Mouse (Mus musculus): ENCODE measurements around the gene Cdkal1. TPM values are rescaled to one million over a fixed set of nuclear protein-coding genes. Genes with fewer than 3 reads are reported as not detected.

The Cdkal1 gene
- polyA plus RNA-seq, 1 experiment from 2014 or later, result 8.7 TPM

DNA sequence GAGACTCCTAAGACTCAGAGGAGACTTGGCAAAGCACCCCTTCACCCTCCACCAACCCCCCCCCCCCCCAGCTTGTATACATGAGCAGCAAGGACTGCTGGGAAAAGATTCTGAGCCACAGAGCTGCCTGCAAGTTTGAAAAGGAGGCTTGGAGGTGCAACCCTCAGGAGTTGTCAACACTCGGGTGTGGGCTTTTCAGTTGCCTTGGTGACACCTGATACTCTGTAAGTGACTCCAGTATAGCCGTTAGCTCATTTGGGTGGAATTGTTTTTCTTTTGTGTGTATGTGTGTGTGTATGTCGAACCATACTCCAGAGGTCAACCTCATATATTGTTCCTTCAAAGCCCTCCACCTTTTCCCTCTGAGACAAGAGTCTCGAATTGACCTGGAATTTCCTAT is 669.9 kb downstream of the Cdkal1 start:
- no peak overlapping the region for H3K4me3 ChIP-seq (ENCODE audit: low read depth, low read length)
- 61% methylated on average over 4 of the region's 4 CpGs for WGBS (ENCODE audit: insufficient replicate concordance)
- no peak overlapping the region for H3K9ac ChIP-seq (replicated peaks)
- H3K9me3 ChIP-seq (ENCODE audit: low read length), result no peaks in the 10 kb centered on the region
- no peaks in the 10 kb centered on the region for H3K36me3 ChIP-seq (replicated peaks; ENCODE audit: insufficient read depth, low read length)
- H3K27ac ChIP-seq (ENCODE audit: low read depth), result no peak overlapping the region
- H3K4me1 ChIP-seq (ENCODE audit: insufficient read depth), result no peaks in the 10 kb centered on the region
- H3K4me2 ChIP-seq (ENCODE audit: low read depth, low read length), result no peak overlapping the region
- H3K27me3 ChIP-seq (ENCODE audit: insufficient read depth, low read length), result no peaks in the 10 kb centered on the region
- DNase-seq, result no peak
- ATAC-seq, result no peak
- TF ChIP-seq EP300 (IDR thresholded peaks at IDR 0.05; ENCODE audit: low read depth), result no peak
- no peak for TF ChIP-seq CTCF (IDR thresholded peaks at IDR 0.05; ENCODE audit: low read depth)

DNA sequence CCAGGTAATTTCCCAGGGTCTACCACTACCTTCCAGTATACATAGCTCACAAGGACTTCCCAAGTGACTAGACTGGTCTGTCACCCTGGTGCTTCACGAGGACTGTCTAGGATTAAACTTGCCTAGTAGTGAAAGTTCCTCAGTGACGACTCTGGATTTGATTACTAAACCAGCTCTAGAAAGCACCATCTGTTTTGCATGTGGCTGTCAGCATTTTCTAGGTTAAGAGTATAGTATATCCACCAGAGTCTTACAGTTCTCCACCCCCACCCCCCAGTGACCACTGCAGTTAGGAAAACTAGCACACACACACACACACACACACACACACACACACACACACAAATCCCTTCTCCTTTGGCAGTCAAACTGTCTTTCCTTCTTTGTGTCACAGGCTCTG is 670.9 kb downstream of the Cdkal1 start:
- no peak for TF ChIP-seq EP300 (IDR thresholded peaks at IDR 0.05; ENCODE audit: low read depth)
- TF ChIP-seq CTCF (IDR thresholded peaks at IDR 0.05; ENCODE audit: low read depth), result no peak
- WGBS (ENCODE audit: insufficient replicate concordance), result 67% methylated on average over 2 of the region's 2 CpGs
- Histone ChIP-seq H3K27ac (ENCODE audit: low read depth) (no peak overlapping the region), H3K9ac (replicated peaks) (no peak overlapping the region), H3K4me2 (ENCODE audit: low read depth, low read length) (no peak overlapping the region), H3K4me3 (ENCODE audit: low read depth, low read length) (no peak overlapping the region), H3K36me3 (replicated peaks; ENCODE audit: insufficient read depth, low read length) (no peaks in the 10 kb centered on the region), H3K4me1 (ENCODE audit: insufficient read depth) (no peaks in the 10 kb centered on the region), H3K27me3 (ENCODE audit: insufficient read depth, low read length) (no peaks in the 10 kb centered on the region), H3K9me3 (ENCODE audit: low read length) (no peaks in the 10 kb centered on the region)
- no peak for ATAC-seq
- no peak for DNase-seq

DNA sequence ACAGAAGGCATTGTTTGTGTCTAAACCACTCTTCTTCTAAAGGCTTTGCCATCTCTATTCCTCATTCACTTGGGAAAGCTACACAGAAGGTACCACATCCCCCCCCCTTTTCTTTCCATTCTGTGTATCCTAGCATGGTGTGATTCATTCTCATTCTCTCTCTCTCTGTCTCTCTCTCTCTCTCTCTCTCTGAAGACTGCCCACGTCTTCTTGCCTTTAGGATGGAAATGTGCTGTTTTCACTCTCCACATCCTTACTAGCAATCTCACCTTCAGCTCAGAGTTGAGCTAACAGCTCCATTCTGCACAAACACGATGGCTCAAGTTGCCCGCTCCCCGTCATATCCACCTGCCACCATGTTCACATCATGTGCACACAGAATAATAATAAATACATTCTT is 675.6 kb downstream of the Cdkal1 start:
- no peak overlapping the region for H3K27ac ChIP-seq (ENCODE audit: low read depth)
- ATAC-seq (no peak), DNase-seq (no peak)
- no peak overlapping the region for H3K4me2 ChIP-seq (ENCODE audit: low read depth, low read length)
- WGBS (ENCODE audit: insufficient replicate concordance), result 81% methylated on average over 4 of the region's 4 CpGs
- H3K36me3 ChIP-seq (replicated peaks; ENCODE audit: insufficient read depth, low read length), result no peaks in the 10 kb centered on the region
- H3K9me3 ChIP-seq (ENCODE audit: low read length), result no peaks in the 10 kb centered on the region
- TF ChIP-seq CTCF (IDR thresholded peaks at IDR 0.05; ENCODE audit: low read depth) (no peak), EP300 (IDR thresholded peaks at IDR 0.05; ENCODE audit: low read depth) (no peak)
- no peak overlapping the region for H3K9ac ChIP-seq (replicated peaks)
- H3K4me3 ChIP-seq (ENCODE audit: low read depth, low read length), result no peak overlapping the region
- H3K27me3 ChIP-seq (ENCODE audit: insufficient read depth, low read length), result no peaks in the 10 kb centered on the region
- H3K4me1 ChIP-seq (ENCODE audit: insufficient read depth), result no peaks in the 10 kb centered on the region

DNA sequence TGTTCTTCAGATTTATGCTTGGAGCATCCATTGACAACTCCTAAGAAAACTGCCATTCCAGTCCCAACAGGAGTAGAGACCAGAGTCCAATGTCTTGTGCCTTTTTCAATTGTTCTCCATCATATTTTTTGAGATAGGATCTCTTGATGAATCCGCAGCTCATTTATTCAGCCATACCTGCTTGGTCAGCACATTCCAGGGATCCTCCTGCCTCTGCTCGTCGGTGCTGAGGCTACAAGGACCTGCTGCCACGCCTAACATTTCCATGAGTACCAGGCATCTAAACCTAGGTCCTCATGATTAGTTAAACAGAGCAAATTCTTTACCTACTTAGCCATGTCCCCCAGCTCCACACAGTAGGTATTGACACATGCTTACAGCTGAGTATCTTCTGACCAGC is 676.2 kb downstream of the Cdkal1 start:
- 77% methylated on average over 4 of the region's 4 CpGs for WGBS (ENCODE audit: insufficient replicate concordance)
- H3K27me3 ChIP-seq (ENCODE audit: insufficient read depth, low read length), result no peaks in the 10 kb centered on the region
- no peak overlapping the region for H3K4me3 ChIP-seq (ENCODE audit: low read depth, low read length)
- H3K4me2 ChIP-seq (ENCODE audit: low read depth, low read length), result no peak overlapping the region
- H3K9me3 ChIP-seq (ENCODE audit: low read length), result no peaks in the 10 kb centered on the region
- no peak overlapping the region for H3K27ac ChIP-seq (ENCODE audit: low read depth)
- no peak overlapping the region for H3K9ac ChIP-seq (replicated peaks)
- no peaks in the 10 kb centered on the region for H3K36me3 ChIP-seq (replicated peaks; ENCODE audit: insufficient read depth, low read length)
- H3K4me1 ChIP-seq (ENCODE audit: insufficient read depth), result no peaks in the 10 kb centered on the region
- no peak for DNase-seq
- no peak for ATAC-seq
- no peak for TF ChIP-seq EP300 (IDR thresholded peaks at IDR 0.05; ENCODE audit: low read depth)
- TF ChIP-seq CTCF (IDR thresholded peaks at IDR 0.05; ENCODE audit: low read depth), result no peak

DNA sequence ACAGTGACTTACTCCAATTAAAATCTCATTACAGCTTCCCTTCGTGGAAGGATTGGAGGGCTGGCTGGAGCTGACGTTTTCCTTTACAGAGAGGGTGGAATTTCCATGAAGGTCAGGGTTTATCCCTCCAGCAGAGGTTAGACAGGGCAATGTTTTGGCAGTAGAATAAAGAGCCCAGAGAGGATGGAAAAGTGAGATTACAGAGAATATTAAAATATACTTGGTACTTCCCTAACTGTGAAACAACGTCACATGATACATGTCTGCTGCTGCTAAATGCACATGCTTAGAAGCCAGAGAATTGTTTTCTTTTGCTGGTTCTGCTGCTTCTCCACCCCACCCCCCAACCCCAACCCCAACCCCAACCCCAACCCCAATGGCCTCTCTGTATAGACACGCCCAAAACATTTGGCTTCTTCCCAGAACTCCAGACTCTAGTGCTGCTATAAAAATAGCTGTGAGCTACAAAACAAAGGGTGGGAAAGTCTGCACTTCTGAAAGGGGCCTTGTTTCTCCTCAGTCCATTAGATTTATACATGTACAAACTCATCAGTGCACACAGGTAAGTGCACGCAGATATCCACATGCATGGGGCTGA is 677.5 kb downstream of the Cdkal1 start:
- no peak overlapping the region for H3K4me3 ChIP-seq (ENCODE audit: low read depth, low read length)
- no peak overlapping the region for H3K4me2 ChIP-seq (ENCODE audit: low read depth, low read length)
- H3K27me3 ChIP-seq (ENCODE audit: insufficient read depth, low read length), result no peaks in the 10 kb centered on the region
- DNase-seq (no peak), ATAC-seq (no peak)
- H3K4me1 ChIP-seq (ENCODE audit: insufficient read depth), result no peaks in the 10 kb centered on the region
- TF ChIP-seq EP300 (IDR thresholded peaks at IDR 0.05; ENCODE audit: low read depth) (no peak), CTCF (IDR thresholded peaks at IDR 0.05; ENCODE audit: low read depth) (no peak)
- H3K9ac ChIP-seq (replicated peaks), result no peak overlapping the region
- no peaks in the 10 kb centered on the region for H3K36me3 ChIP-seq (replicated peaks; ENCODE audit: insufficient read depth, low read length)
- WGBS (ENCODE audit: insufficient replicate concordance), result 63% methylated on average over 5 of the region's 5 CpGs
- no peak overlapping the region for H3K27ac ChIP-seq (ENCODE audit: low read depth)
- no peaks in the 10 kb centered on the region for H3K9me3 ChIP-seq (ENCODE audit: low read length)

DNA sequence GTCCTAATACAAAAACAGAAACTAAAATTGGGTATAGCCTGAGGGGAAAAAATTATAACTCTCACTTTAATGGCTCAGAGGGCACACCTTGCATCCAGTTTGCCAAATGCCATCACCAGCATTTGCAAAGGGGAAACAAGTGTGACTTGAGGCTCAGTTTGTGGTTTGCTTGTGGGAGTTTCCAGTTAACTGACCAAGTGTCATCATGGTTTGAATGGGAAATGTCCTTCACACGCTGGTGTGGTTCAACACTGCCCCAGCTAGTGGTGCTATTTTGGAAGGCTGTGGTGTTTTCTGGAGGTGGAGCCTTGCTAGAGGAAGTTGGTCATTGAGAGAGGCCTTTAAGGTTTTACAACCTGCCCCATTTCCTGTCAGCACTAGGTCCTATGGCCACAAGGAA is 686.1 kb downstream of the Cdkal1 start:
- no peak overlapping the region for H3K4me3 ChIP-seq (ENCODE audit: low read depth, low read length)
- no peaks in the 10 kb centered on the region for H3K4me1 ChIP-seq (ENCODE audit: insufficient read depth)
- 36% methylated on average over 1 of the region's 1 CpGs for WGBS (ENCODE audit: insufficient replicate concordance)
- TF ChIP-seq CTCF (IDR thresholded peaks at IDR 0.05; ENCODE audit: low read depth) (no peak), EP300 (IDR thresholded peaks at IDR 0.05; ENCODE audit: low read depth) (no peak)
- H3K9me3 ChIP-seq (ENCODE audit: low read length), result no peaks in the 10 kb centered on the region
- no peak overlapping the region for H3K27ac ChIP-seq (ENCODE audit: low read depth)
- H3K4me2 ChIP-seq (ENCODE audit: low read depth, low read length), result no peak overlapping the region
- no peaks in the 10 kb centered on the region for H3K36me3 ChIP-seq (replicated peaks; ENCODE audit: insufficient read depth, low read length)
- ATAC-seq, result no peak
- DNase-seq, result no peak
- no peaks in the 10 kb centered on the region for H3K27me3 ChIP-seq (ENCODE audit: insufficient read depth, low read length)
- H3K9ac ChIP-seq (replicated peaks), result no peak overlapping the region

All from liver, postnatal 0 days (tissue).